Mouse (Mus musculus) midbrain, embryonic 15.5 days (tissue): ENCODE measurements at regions not wholly inside any gene's neighbourhood (a gene's known extent, or its start where the extent isn't known, plus 50 kb on each side); places are given as distances from the start of the nearest gene placed in this dataset.

Experiments used
- ATAC-seq: fragments of 200-750 bp; cut with Nextera tagmentation; replicated peaks from 2 replicates; pipeline ENCODE4 v1.8.0; 2017; ENCODE audit warnings: moderate TSS enrichment
- H3K27ac ChIP-seq: fragments of 300-500 bp; sonication (generic); 2 replicates; pipeline ENCODE4 v1.5.1; 2015; ENCODE audit warnings: mild to moderate bottlenecking, inconsistent platforms
- H3K27me3 ChIP-seq: fragments of 300-500 bp; sonication (generic); replicated peaks from 2 replicates; pipeline ENCODE4 v1.6.1; 2015; ENCODE audit warnings: inconsistent platforms
- H3K36me3 ChIP-seq: fragments of 300-500 bp; sonication (generic); replicated peaks from 2 replicates; pipeline ENCODE4 v1.6.1; 2015; ENCODE audit warnings: inconsistent platforms
- H3K4me1 ChIP-seq: fragments of 300-500 bp; sonication (generic); 2 replicates; pipeline ENCODE4 v1.6.1; 2015; ENCODE audit warnings: inconsistent platforms
- H3K4me2 ChIP-seq: fragments of 300-500 bp; sonication (generic); 2 replicates; pipeline ENCODE4 v1.6.1; 2015; ENCODE audit warnings: inconsistent platforms, mild to moderate bottlenecking, moderate library complexity
- H3K4me3 ChIP-seq: fragments of 300-500 bp; sonication (generic); 2 replicates; pipeline ENCODE4 v1.5.1; 2015; ENCODE audit warnings: mild to moderate bottlenecking, inconsistent platforms
- H3K9ac ChIP-seq: fragments of 300-500 bp; sonication (generic); 2 replicates; pipeline ENCODE4 v1.6.1; 2015; ENCODE audit warnings: mild to moderate bottlenecking, inconsistent platforms
- H3K9me3 ChIP-seq: fragments of 300-500 bp; sonication (generic); 2 replicates; pipeline ENCODE4 v1.6.1; 2016; ENCODE audit warnings: inconsistent platforms
- WGBS: fragments of 180-500 bp; shearing (Covaris S2); methylation state at CpG from one replicate; pipeline ENCODE4 v1.1.7; 2015; ENCODE audit warnings: mixed read lengths; 5-methylcytosine and 5-hydroxymethylcytosine counted together

- H3K27me3 ChIP-seq: no peaks in the 10 kb centered on the region
- H3K9ac ChIP-seq: no peak overlapping the region
- no peak overlapping the region for H3K27ac ChIP-seq
- H3K4me3 ChIP-seq: no peak overlapping the region
- no peaks in the 10 kb centered on the region for H3K36me3 ChIP-seq
- H3K9me3 ChIP-seq: no peaks in the 10 kb centered on the region
- WGBS: 64% methylated on average over 3 of the region's 3 CpGs
- H3K4me2 ChIP-seq: no peak overlapping the region
- no peak for ATAC-seq
- no peaks in the 10 kb centered on the region for H3K4me1 ChIP-seq
Observed at GRCm38 (mm10) chr13:16756264-16756663, 744.6 kb downstream of the Inhba start.

GRCm38 (mm10) chr13:16760045-16760444, 748.4 kb downstream of the Inhba start:
- Histone ChIP-seq H3K4me2 (no peak overlapping the region), H3K9ac (no peak overlapping the region), H3K4me1 (no peaks in the 10 kb centered on the region), H3K27ac (no peak overlapping the region), H3K27me3 (no peaks in the 10 kb centered on the region), H3K36me3 (no peaks in the 10 kb centered on the region), H3K4me3 (no peak overlapping the region), H3K9me3 (no peaks in the 10 kb centered on the region)
- no peak for ATAC-seq

- 86% methylated on average over 4 of the region's 4 CpGs for WGBS
- Histone ChIP-seq H3K9me3 (no peaks in the 10 kb centered on the region), H3K36me3 (no peaks in the 10 kb centered on the region), H3K4me2 (no peak overlapping the region), H3K27ac (no peak overlapping the region), H3K4me3 (no peak overlapping the region), H3K4me1 (no peaks in the 10 kb centered on the region), H3K27me3 (no peaks in the 10 kb centered on the region), H3K9ac (no peak overlapping the region)
- ATAC-seq: no peak
Observed at GRCm38 (mm10) chr13:16761415-16761814, 749.8 kb downstream of the Inhba start.

- Histone ChIP-seq H3K27me3 (no peaks in the 10 kb centered on the region), H3K27ac (no peak overlapping the region), H3K9ac (no peak overlapping the region), H3K4me2 (no peak overlapping the region), H3K36me3 (no peaks in the 10 kb centered on the region), H3K4me1 (no peaks in the 10 kb centered on the region), H3K4me3 (no peak overlapping the region), H3K9me3 (no peaks in the 10 kb centered on the region)
- ATAC-seq: peak; percentile 38
- WGBS: 44% methylated on average over 8 of the region's 8 CpGs
Observed at GRCm38 (mm10) chr13:16762326-16762725, 750.7 kb downstream of the Inhba start.

GRCm38 (mm10) chr13:16762727-16763512, 751.3 kb downstream of the Inhba start:
- Histone ChIP-seq H3K9me3 (no peaks in the 10 kb centered on the region), H3K9ac (no peak overlapping the region), H3K27me3 (no peaks in the 10 kb centered on the region), H3K27ac (no peak overlapping the region), H3K4me1 (no peaks in the 10 kb centered on the region), H3K4me2 (no peak overlapping the region), H3K36me3 (no peaks in the 10 kb centered on the region), H3K4me3 (no peak overlapping the region)
- WGBS: 34% methylated on average over 8 of the region's 8 CpGs
- ATAC-seq: peak; percentile 68

- H3K4me1 ChIP-seq: no peaks in the 10 kb centered on the region
- H3K36me3 ChIP-seq: no peaks in the 10 kb centered on the region
- no peak overlapping the region for H3K4me2 ChIP-seq
- no peaks in the 10 kb centered on the region for H3K27me3 ChIP-seq
- no peak overlapping the region for H3K9ac ChIP-seq
- 3% methylated on average over 2 of the region's 2 CpGs for whole genome bisulfite sequencing
- H3K9me3 ChIP-seq: no peaks in the 10 kb centered on the region
- no peak overlapping the region for H3K4me3 ChIP-seq
- no peak overlapping the region for H3K27ac ChIP-seq
- ATAC-seq: peak; percentile 64
Observed at GRCm38 (mm10) chr13:16763746-16764145, 752.1 kb downstream of the Inhba start.

GRCm38 (mm10) chr13:16769409-16769808, 757.8 kb downstream of the Inhba start:
- H3K4me3 ChIP-seq: no peak overlapping the region
- no peak overlapping the region for H3K4me2 ChIP-seq
- WGBS: 6% methylated on average over 2 of the region's 2 CpGs
- no peak for ATAC-seq
- H3K9me3 ChIP-seq: no peaks in the 10 kb centered on the region
- no peaks in the 10 kb centered on the region for H3K27me3 ChIP-seq
- H3K27ac ChIP-seq: no peak overlapping the region
- no peaks in the 10 kb centered on the region for H3K4me1 ChIP-seq
- no peak overlapping the region for H3K9ac ChIP-seq
- no peaks in the 10 kb centered on the region for H3K36me3 ChIP-seq

- no peaks in the 10 kb centered on the region for H3K9me3 ChIP-seq
- H3K4me1 ChIP-seq: no peaks in the 10 kb centered on the region
- no peak for ATAC-seq
- H3K36me3 ChIP-seq: no peaks in the 10 kb centered on the region
- no peaks in the 10 kb centered on the region for H3K27me3 ChIP-seq
- no peak overlapping the region for H3K4me2 ChIP-seq
- no peak overlapping the region for H3K4me3 ChIP-seq
- no peak overlapping the region for H3K27ac ChIP-seq
- H3K9ac ChIP-seq: no peak overlapping the region
- 50% methylated on average over 6 of the region's 6 CpGs for WGBS
Observed at GRCm38 (mm10) chr13:16769848-16770422, 758.3 kb downstream of the Inhba start.

- 93% methylated on average over 4 of the region's 4 CpGs for WGBS
- Histone ChIP-seq H3K9ac (no peak overlapping the region), H3K36me3 (no peaks in the 10 kb centered on the region), H3K4me2 (no peak overlapping the region), H3K4me1 (no peaks in the 10 kb centered on the region), H3K4me3 (no peak overlapping the region), H3K27ac (no peak overlapping the region), H3K9me3 (no peaks in the 10 kb centered on the region), H3K27me3 (no peaks in the 10 kb centered on the region)
- no peak for ATAC-seq
Observed at GRCm38 (mm10) chr13:16771845-16772244, 760.2 kb downstream of the Inhba start.

GRCm38 (mm10) chr13:16805560-16805959, 793.9 kb downstream of the Inhba start:
- no peaks in the 10 kb centered on the region for H3K4me1 ChIP-seq
- no peak overlapping the region for H3K27ac ChIP-seq
- H3K36me3 ChIP-seq: no peaks in the 10 kb centered on the region
- WGBS: 58% methylated on average over 3 of the region's 3 CpGs
- H3K4me3 ChIP-seq: no peak overlapping the region
- H3K9ac ChIP-seq: no peak overlapping the region
- no peaks in the 10 kb centered on the region for H3K27me3 ChIP-seq
- no peak overlapping the region for H3K4me2 ChIP-seq
- ATAC-seq: no peak
- no peaks in the 10 kb centered on the region for H3K9me3 ChIP-seq
